Mouse (Mus musculus) CH12F3 (cell line): ENCODE results near the gene Tubd1.

Experiments
- in situ Hi-C: fragments of 300-500 bp; cut with MboI; formaldehyde crosslinking; loops from 2 replicates; pipeline ENCODE4 v1.14.3; 2020; ENCODE audit warnings: low sequenced_read_pairs

Tubd1 gene

GRCm38 (mm10) chr11:86553525-86553924, 8.7 kb downstream of the Tubd1 start:
- in situ Hi-C loops, result loop anchor here (25.0 kb wide), 1 partner anchor 459 kb away; no protein-coding TSS in a partner anchor

- in situ Hi-C loops, result loop anchor here (25.0 kb wide), 1 partner anchor 454 kb away; no protein-coding TSS in a partner anchor
These were observed 13.5 kb downstream of the Tubd1 start for GRCm38 (mm10) chr11:86558258-86558657.

GRCm38 (mm10) chr11:86568425-86568824, 23.6 kb downstream of the Tubd1 start:
- in situ Hi-C loops, result loop anchor here (5.0 to 25.0 kb wide), 2 partner anchors 89 to 444 kb away; no protein-coding TSS in a partner anchor

GRCm38 (mm10) chr11:86570261-86570746, 25.5 kb downstream of the Tubd1 start:
- in situ Hi-C loops, result loop anchor here (25.0 kb wide), 1 partner anchor 442 kb away; no protein-coding TSS in a partner anchor

GRCm38 (mm10) chr11:86571047-86571855, 26.5 kb downstream of the Tubd1 start:
- in situ Hi-C loops, result loop anchor here (25.0 kb wide), 1 partner anchor 441 kb away; no protein-coding TSS in a partner anchor

- in situ Hi-C loops, result loop anchor here (25.0 kb wide), 1 partner anchor 440 kb away; no protein-coding TSS in a partner anchor
These were observed 27.1 kb downstream of the Tubd1 start for GRCm38 (mm10) chr11:86571871-86572270.

- in situ Hi-C loops, result loop anchor here (25.0 kb wide), 1 partner anchor 440 kb away; no protein-coding TSS in a partner anchor
These were observed 27.8 kb downstream of the Tubd1 start for GRCm38 (mm10) chr11:86572623-86573022.

- in situ Hi-C loops, result loop anchor here (25.0 kb wide), 1 partner anchor 439 kb away; no protein-coding TSS in a partner anchor
These were observed 28.9 kb downstream of the Tubd1 start for GRCm38 (mm10) chr11:86573646-86574231.

- in situ Hi-C loops, result loop anchor here (25.0 kb wide), 1 partner anchor 438 kb away; no protein-coding TSS in a partner anchor
These were observed 29.6 kb downstream of the Tubd1 start for GRCm38 (mm10) chr11:86574408-86574807.

GRCm38 (mm10) chr11:86575632-86576378, 31.0 kb downstream of the Tubd1 start:
- in situ Hi-C loops, result no loop called here

GRCm38 (mm10) chr11:86577231-86577630, 32.4 kb downstream of the Tubd1 start:
- in situ Hi-C loops, result no loop called here

GRCm38 (mm10) chr11:86578106-86578808, 33.5 kb downstream of the Tubd1 start:
- in situ Hi-C loops, result no loop called here

- in situ Hi-C loops, result no loop called here
These were observed 34.3 kb downstream of the Tubd1 start for GRCm38 (mm10) chr11:86578809-86579730.

- in situ Hi-C loops, result loop anchor here (5.0 kb wide), 1 partner anchor 57 kb away; no protein-coding TSS in a partner anchor
These were observed 35.0 kb downstream of the Tubd1 start for GRCm38 (mm10) chr11:86579731-86580318.

- in situ Hi-C loops, result loop anchor here (5.0 kb wide), 1 partner anchor 57 kb away; no protein-coding TSS in a partner anchor
These were observed 35.7 kb downstream of the Tubd1 start for GRCm38 (mm10) chr11:86580319-86581113.

GRCm38 (mm10) chr11:86581250-86581753, 36.5 kb downstream of the Tubd1 start:
- in situ Hi-C loops, result loop anchor here (5.0 kb wide), 1 partner anchor 56 kb away; no protein-coding TSS in a partner anchor

GRCm38 (mm10) chr11:86581943-86582542, 37.3 kb downstream of the Tubd1 start:
- in situ Hi-C loops, result loop anchor here (5.0 kb wide), 1 partner anchor 55 kb away; no protein-coding TSS in a partner anchor
